Mouse (Mus musculus): ENCODE data around the gene Fbp1. TPM values are rescaled to one million over a fixed set of nuclear protein-coding genes. Genes with fewer than 3 reads are reported as not detected.
"Not testable (repeated sequence)": the region's sequence is repeated elsewhere in the genome, so short reads cannot be mapped to it uniquely, and the experiment has no call there.

The Fbp1 gene
- total RNA-seq, 2 experiments from 2014 or later: 4.9 TPM; not detected in 1

DNA sequence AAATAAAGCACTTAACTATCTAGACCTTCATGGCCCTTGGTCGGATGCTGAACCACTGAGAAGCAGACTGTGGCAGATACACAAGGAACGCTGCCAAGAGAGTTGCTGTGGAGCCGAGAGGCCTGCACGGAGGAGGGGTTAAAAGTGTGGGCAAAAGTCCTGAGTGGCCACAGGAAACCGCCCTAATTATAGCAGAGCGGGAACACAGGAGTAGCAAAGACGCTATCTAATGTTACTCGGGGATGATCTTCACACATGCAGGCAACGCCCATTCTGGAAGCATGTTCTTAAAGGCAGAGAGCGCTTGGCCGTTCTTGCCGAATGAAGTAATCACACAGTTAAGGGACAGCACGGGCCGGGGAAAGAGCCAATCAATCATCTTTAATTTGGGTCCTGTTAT lies 31.2 kb downstream of the Fbp1 start:
- no peak for ATAC-seq (replicated peaks; ENCODE audit: low FRiP score, poor library complexity, severe bottlenecking)

DNA sequence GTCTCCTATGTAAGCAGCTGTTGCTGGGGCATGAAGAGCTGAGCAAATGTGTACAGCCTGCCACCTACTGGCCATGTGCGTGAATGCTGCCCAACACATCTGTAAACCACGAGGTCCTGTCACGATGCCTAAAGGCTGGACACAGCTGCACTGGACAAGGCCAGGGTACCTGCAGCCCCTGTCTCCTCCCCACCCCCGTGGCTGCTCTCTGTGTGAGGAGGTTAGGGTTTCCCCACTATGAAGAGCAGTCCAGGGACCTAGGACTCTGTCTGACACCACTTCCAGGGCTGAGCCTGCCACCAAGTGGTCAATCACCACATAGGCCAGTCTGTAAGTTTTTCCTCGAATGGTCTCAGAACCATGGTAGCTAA lies 31.8 kb downstream of the Fbp1 start:
- ATAC-seq (replicated peaks; ENCODE audit: low FRiP score, poor library complexity, severe bottlenecking): peak; percentile 67

DNA sequence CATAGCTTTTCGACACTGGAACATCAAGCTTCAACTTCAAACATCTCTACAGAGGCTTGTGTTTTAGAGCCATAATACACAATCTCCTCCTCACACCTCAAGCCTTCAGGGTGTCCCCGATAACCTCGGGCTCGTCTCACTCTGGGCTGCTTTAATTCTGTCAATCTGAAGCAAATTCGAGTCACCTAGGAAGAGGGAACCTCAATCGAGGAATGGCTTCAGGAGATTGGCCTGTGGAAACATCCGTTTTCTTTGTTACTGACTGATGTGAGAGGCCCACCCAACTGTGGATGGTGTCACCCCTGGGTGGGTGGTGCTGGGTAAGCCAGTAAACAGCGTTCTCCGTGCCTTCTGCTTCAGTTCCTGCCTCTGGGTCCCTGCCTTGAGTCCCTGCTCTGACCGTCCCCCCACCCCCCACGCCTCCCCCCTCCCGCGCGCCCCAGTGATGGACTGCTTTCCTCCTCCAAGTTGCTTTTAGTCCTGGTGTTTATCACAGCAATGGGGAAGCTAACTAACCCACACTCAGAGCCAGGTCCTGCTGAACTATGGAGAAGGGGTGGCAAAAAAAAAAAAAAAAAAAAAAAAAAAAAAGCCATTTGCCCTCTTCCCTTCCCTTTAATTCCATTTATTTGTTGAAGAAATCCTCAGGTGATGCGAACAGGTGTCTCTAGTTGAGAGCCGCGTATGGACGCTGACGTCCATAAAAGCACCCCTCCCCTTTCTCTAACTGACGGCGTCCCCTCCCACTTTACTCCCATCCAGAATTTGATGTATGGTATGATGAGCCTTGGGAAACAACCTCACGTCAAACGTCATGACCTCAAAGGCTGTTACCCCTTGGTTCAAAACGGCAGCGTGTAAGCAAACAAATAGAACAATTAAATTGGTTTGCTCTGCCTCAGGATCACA lies 32.4 kb downstream of the Fbp1 start:
- ATAC-seq (replicated peaks; ENCODE audit: low FRiP score, poor library complexity, severe bottlenecking): no peak

DNA sequence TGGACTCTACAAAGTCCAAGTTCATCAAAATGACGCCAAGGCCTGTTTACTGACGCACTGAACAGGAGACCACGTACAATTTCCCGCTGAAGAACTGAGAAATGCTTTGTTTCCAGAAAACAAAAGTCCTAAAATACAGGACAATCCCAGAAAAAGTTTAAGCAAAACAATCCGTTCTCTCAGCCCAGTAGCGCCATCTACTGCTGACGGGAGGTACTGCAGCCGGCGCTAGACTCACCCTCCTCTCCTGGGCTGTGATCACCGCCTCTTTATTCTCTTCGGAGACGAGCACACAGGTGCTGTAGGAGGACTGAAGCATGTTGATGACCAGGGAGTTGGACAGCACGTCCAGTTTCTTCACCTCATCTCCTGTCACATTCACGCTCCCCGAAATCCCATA lies 33.4 kb downstream of the Fbp1 start:
- ATAC-seq (replicated peaks; ENCODE audit: low FRiP score, poor library complexity, severe bottlenecking): no peak

DNA sequence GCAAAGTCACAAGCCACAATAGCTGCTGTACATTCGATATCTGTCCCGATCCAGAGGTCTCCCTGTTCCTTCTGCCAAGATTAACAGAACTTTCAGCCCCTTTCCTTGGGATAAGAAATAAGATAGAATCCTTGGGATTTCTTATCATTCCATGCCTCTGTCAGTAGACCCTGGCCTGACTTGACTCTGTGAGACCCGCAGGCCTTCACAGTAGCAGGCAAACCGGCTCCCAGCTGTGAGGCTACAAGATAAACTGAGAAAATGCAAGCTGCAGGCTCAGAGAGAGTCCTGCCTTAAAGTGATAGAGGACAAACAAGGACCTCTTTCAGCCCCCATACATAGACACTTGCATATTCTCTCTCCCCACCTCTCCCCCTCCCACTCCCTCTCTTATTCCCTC lies 54.7 kb downstream of the Fbp1 start:
- ATAC-seq (replicated peaks; ENCODE audit: low FRiP score, poor library complexity, severe bottlenecking): no peak

DNA sequence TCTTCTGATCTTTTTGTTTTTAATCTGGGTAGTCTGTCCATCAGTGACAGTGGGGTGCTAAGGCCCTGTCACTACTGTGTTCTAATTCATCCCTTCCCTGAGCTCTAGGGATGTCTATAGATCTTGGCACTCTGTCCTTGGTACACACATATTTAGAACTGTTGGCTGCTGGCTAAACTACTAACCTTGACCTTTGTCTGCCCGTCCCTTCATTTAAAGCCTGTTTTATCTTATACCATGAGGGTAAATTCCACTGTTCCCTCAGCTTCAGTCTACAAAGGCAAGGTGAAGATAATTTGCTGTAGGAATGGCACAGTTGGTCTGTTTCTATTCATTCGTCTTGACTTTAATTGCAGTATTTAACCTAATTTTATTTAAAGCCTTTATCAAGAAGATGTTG lies 55.8 kb downstream of the Fbp1 start:
- ATAC-seq (replicated peaks; ENCODE audit: low FRiP score, poor library complexity, severe bottlenecking): no peak

DNA sequence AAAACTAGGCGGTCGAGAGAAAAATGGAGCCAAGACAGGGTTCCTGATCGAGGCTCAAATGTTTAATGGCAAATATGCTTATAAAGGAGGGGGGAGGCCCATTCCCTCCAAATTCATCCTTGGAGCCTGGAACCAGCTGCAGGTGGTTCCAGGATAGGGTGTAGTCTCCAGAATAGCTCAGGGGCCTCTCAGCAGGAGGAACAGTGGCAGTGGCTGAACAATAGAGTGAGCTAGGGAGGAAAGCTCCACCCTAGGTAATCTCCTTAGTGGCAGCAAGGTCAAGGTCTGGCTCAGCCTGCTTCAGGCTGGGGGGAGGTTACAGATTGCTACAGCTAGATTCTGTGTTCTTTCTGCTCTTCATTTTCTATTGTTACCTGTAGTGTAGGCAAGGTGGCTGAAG lies 72.4 kb downstream of the Fbp1 start:
- ATAC-seq (replicated peaks; ENCODE audit: low FRiP score, poor library complexity, severe bottlenecking): not testable (repeated sequence)

Other genes with a start within 250 kb of the Fbp1 start
- 4.4 and 4.8 TPM in 2 replicates for gene Platr25, start 127.6 kb downstream of the Fbp1 start, total RNA-seq (2015; ENCODE audit: low replicate concordance)
- 0.60 and 10.3 TPM in 2 replicates for gene Platr25, start 127.6 kb downstream of the Fbp1 start, total RNA-seq (2017; ENCODE audit: low replicate concordance)
- gene Gm5141, start 102.5 kb downstream of the Fbp1 start, total RNA-seq (2015; ENCODE audit: low replicate concordance): 0.63 and 4.6 TPM in 2 replicates
- 1.4 TPM in 2 replicates for gene Gm5141, start 102.5 kb downstream of the Fbp1 start, total RNA-seq (2017; ENCODE audit: low replicate concordance)
- gene Fbp2, start 29.9 kb downstream of the Fbp1 start, total RNA-seq (2015; ENCODE audit: low replicate concordance): not detected in 2 replicates
- not detected in 2 replicates for gene Fbp2, start 29.9 kb downstream of the Fbp1 start, total RNA-seq (2017; ENCODE audit: low replicate concordance)
- 3.8 and 10.2 TPM in 2 replicates for gene 2010111I01Rik, start 76.6 kb upstream of the Fbp1 start, total RNA-seq (2015; ENCODE audit: low replicate concordance)
- 6.4 and 10.6 TPM in 2 replicates for gene 2010111I01Rik, start 76.6 kb upstream of the Fbp1 start, total RNA-seq (2017; ENCODE audit: low replicate concordance)

Data from erythroblast, adult 5-6 weeks (primary cell).